Mouse (Mus musculus) large intestine, adult 2 months (tissue): Measurements from ENCODE around the gene Ptprm. TPM values are rescaled to one million over a fixed set of nuclear protein-coding genes. Genes with fewer than 3 reads are reported as not detected.
"Not testable (repeated sequence)": the region's sequence is repeated elsewhere in the genome, so short reads cannot be mapped to it uniquely, and the experiment has no call there.

ENCODE experiments used
- DNase-seq: peaks from one replicate; pipeline ENCODE4 v3.0.0-alpha.2; 2012; ENCODE audit warnings: low read depth, low spot score
- WGBS: fragments of 180-500 bp; shearing (Covaris S2); methylation state at CpG from one replicate; pipeline ENCODE4 v1.1.7; 2018; 5-methylcytosine and 5-hydroxymethylcytosine counted together
- polyA plus RNA-seq: library from polyadenylated mRNA; depleted of rRNA; stranded (reverse); fragments of >200 nt; gene quantifications from 2 replicates; pipeline ENCODE4 v1.2.3, GENCODE M21; 2012

Ptprm gene
- polyA plus RNA-seq, 1 experiment = 2.6 TPM

DNA sequence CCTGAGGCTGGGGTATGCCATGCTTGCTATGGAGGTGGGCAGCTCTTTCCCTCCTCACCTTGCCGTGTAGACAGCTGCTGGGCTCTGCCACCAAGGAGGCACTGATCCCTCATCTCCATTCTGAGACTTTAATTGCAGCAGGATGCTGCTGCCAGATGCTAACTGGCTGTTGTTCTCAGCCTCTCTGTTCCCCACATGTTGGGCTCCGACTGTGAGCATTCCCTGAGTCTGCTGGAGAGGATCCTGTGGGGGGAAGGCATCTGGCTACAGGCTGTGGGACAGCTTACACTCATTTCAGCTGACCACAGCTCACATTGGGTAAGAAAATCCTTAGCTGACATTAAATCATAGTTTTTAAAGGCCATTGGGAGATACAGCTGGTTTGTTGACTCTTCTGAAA, 492.7 kb downstream of the Ptprm start:
- DNase-seq = no peak
- 59% methylated on average over 2 of the region's 2 CpGs for WGBS

DNA sequence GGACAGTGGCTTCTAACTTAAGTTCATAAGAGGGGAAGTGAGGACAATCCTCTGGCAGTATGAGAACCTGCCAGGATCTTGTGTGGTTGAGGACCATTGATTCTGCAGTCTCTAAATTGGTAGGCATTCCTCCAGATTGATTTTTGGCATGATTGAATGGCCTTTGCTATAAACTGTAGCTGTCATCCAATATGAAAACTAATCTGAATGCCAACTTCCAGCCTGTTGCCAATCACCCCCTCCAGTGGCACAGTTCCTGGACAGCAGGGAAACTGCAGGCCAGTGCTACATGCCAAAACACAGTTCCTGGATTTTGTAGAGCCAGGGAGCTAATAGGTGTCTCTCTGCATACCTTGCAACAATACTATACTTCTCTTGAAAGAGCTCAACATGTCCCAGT, 495.5 kb downstream of the Ptprm start:
- DNase-seq = no peak

DNA sequence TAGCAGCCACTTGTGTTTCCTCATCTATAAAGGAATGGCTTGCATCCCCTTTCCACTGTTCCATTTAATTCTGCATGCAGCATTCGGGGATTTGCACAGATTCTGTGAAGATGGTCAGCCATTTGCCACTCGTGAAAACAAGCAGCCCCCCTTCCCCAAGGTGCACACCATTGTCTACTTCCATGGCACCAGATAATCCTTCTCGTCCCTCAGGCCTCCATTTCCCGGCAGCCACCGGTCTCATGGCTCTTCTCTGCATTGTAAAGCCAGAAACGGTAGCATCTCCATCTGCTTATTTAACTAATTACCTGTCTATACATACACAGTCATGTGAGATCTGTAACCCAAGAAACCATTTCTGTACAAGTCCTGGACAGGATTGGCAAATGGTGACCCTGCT, 501.8 kb downstream of the Ptprm start:
- 90% methylated on average over 6 of the region's 6 CpGs for WGBS
- no peak for DNase-seq

- not testable (repeated sequence) for DNase-seq
- WGBS = 86% methylated on average over 4 of the region's 4 CpGs
Observed at GRCm38 (mm10) chr17:66847011-66847410, 507.2 kb downstream of the Ptprm start.

GRCm38 (mm10) chr17:66822347-66822746, 531.9 kb downstream of the Ptprm start:
- 57% methylated on average over 2 of the region's 2 CpGs for whole genome bisulfite sequencing
- peak; percentile 3 for DNase-seq

- no peak for DNase-seq
- WGBS = 25% methylated on average over 4 of the region's 4 CpGs
Observed at GRCm38 (mm10) chr17:66817380-66817779, 536.9 kb downstream of the Ptprm start.

- no peak for DNase-seq
- 55% methylated on average over 2 of the region's 2 CpGs for WGBS
Observed at GRCm38 (mm10) chr17:66815921-66816320, 538.3 kb downstream of the Ptprm start.

DNA sequence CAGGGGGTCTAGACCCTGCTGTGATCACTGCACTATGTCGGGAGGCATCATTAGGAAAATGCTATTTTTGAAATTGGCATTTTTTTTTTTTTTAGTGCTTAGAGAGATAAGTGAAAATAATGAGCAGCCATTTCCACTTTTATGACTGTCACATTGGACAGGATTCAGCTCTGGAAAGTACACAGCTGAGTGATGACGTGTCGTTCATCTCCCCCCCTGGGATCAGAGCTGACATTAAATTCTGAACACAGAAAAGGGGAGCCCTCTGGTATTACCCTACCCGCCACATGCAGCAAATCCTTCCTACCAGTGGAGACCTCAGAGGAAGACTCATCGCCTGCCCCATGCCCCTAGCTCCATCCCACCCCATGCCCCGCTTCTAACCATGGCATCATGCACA, 540.5 kb downstream of the Ptprm start:
- no peak for DNase-seq
- 63% methylated on average over 6 of the region's 6 CpGs for whole genome bisulfite sequencing

GRCm38 (mm10) chr17:66813346-66813745, 540.9 kb downstream of the Ptprm start:
- WGBS = 92% methylated on average over 10 of the region's 10 CpGs
- DNase-seq = no peak

- 77% methylated on average over 5 of the region's 5 CpGs for WGBS
- no peak for DNase-seq
Observed at GRCm38 (mm10) chr17:66809786-66810185, 544.5 kb downstream of the Ptprm start.

- WGBS = 72% methylated on average over 8 of the region's 8 CpGs
- DNase-seq = no peak
Observed at GRCm38 (mm10) chr17:66808186-66808585, 546.1 kb downstream of the Ptprm start.

GRCm38 (mm10) chr17:66801831-66802687, 552.2 kb downstream of the Ptprm start:
- no peak for DNase-seq
- WGBS = 40% methylated on average over 10 of the region's 10 CpGs

DNA sequence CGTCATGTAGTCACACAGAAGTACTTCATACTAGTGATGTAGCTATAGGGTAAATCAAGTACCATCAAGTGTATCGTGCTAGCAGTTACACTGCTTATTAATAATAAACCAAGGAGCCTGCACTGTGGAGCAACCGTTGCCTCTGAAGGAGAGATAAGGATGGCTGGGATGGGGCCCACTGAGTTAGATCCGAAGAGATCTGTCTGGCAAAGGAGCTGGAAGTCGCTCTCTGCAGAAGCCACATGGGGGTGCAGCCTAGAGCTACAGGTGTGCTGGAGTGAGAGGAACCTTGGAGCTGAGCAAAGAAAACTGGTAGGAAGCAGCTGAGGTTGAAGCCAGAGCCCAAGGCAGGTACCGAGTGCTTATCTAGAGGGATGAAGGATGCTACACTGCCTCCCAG, 554.0 kb downstream of the Ptprm start:
- 74% methylated on average over 6 of the region's 6 CpGs for WGBS
- DNase-seq = no peak

- DNase-seq = no peak
- whole genome bisulfite sequencing = 71% methylated on average over 12 of the region's 12 CpGs
Observed at GRCm38 (mm10) chr17:66786166-66786565, 568.1 kb downstream of the Ptprm start.

DNA sequence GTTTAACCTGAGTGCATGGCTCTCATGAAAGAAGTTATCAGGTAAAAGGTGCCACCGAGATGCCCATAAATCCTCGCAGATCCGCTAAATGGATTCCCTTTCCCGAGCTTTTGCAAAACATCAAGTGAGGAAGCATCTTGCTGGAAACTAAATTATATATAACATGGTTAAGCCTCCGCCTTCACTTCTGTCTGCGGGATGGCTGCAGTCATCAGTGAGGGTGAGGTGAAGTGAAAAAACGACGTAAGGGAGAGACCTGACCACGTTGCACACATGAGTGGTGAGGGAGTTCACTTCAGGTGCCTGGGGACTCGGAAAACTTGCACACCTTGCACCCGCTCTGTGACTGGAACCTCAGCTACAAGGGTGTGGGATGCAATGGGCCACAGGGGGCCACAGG, 568.7 kb downstream of the Ptprm start:
- 86% methylated on average over 11 of the region's 11 CpGs for WGBS
- no peak for DNase-seq

- WGBS = 96% methylated on average over 4 of the region's 4 CpGs
- DNase-seq = no peak
Observed at GRCm38 (mm10) chr17:66783601-66784000, 570.7 kb downstream of the Ptprm start.

GRCm38 (mm10) chr17:66783075-66783492, 571.2 kb downstream of the Ptprm start:
- 83% methylated on average over 10 of the region's 10 CpGs for WGBS
- DNase-seq = no peak

DNA sequence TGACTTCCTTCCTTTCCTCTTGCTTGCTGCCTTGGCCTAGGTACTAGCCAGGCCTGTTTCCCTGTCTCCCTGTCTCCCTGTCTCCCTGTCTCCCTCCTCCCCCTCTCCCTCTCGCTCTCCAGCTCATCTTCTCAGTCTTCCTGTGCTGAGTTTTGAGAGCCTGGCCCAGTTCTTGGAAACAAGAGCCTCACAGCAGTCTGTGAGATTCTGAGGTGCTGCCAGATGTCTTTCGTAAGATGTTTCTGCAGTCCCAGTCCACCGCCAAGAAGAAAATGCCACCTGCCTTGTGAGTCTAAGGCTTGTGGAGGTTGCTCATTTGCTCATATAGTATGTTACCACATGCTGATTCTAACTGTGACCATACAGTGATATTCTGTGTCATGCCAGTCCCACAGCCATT, 572.3 kb downstream of the Ptprm start:
- DNase-seq = no peak
- WGBS = 68% methylated on average over 3 of the region's 3 CpGs

- peak; percentile 40 for DNase-seq
- WGBS = 47% methylated on average over 1 of the region's 1 CpGs
Observed at GRCm38 (mm10) chr17:66779026-66779425, 575.2 kb downstream of the Ptprm start.

GRCm38 (mm10) chr17:66769365-66770363, 584.6 kb downstream of the Ptprm start:
- 86% methylated on average over 14 of the region's 14 CpGs for WGBS
- no peak for DNase-seq
